Mouse (Mus musculus) C2C12 (cell line): ENCODE measurements at regions not wholly inside any gene's neighbourhood (a gene's known extent, or its start where the extent isn't known, plus 50 kb on each side); places are given as distances from the start of the nearest gene placed in this dataset.

Source experiments
- H3K27me3 ChIP-seq: one replicate; pipeline ENCODE4 v1.6.1; 2011; ENCODE audit not compliant: control insufficient read depth, insufficient read depth, insufficient read length
- H3K36me3 ChIP-seq: one replicate; pipeline ENCODE4 v1.6.1; 2011; ENCODE audit not compliant: control insufficient read depth, insufficient read depth
- H3K4me3 ChIP-seq: one replicate; pipeline ENCODE4 v1.5.1; 2011; ENCODE audit warnings: mild to moderate bottlenecking, control low read depth; ENCODE audit not compliant: poor library complexity, insufficient read depth, severe bottlenecking
- H3K79me2 ChIP-seq: one replicate; pipeline ENCODE4 v1.6.1; 2011; ENCODE audit not compliant: control insufficient read depth, insufficient read depth
- H3K79me3 ChIP-seq: one replicate; pipeline ENCODE4 v1.6.1; 2011; ENCODE audit warnings: low read depth, control low read depth
- H3ac ChIP-seq: one replicate; pipeline ENCODE3; 2011; ENCODE audit warnings: low read depth; ENCODE audit not compliant: control insufficient read depth, insufficient read length
- CEBPB ChIP-seq: IDR thresholded peaks from one replicate; pipeline ENCODE4 v1.6.1; 2011; ENCODE audit warnings: low read depth, mild to moderate bottlenecking, control low read depth, moderate library complexity
- CTCF ChIP-seq: IDR thresholded peaks from one replicate; pipeline ENCODE4 v1.5.1; 2011; ENCODE audit not compliant: control insufficient read depth, insufficient read depth, insufficient read length
- FOSL1 ChIP-seq: IDR thresholded peaks from one replicate; pipeline ENCODE4 v1.8.0; 2011; ENCODE audit warnings: mild to moderate bottlenecking, low read length; ENCODE audit not compliant: poor library complexity, insufficient read depth, severe bottlenecking
- MAX ChIP-seq: IDR thresholded peaks from one replicate; pipeline ENCODE4 v1.6.1; 2011; ENCODE audit warnings: mild to moderate bottlenecking, control low read depth
- MYOD1 ChIP-seq: IDR thresholded peaks from one replicate; pipeline ENCODE4 v1.6.1; 2011; ENCODE audit warnings: low read depth; ENCODE audit not compliant: control insufficient read depth, insufficient read length
- MYOG ChIP-seq: IDR thresholded peaks from one replicate; pipeline ENCODE4 v1.6.1; 2011; ENCODE audit not compliant: control insufficient read depth, insufficient read length; ENCODE audit errors: extremely low read depth
- USF1 ChIP-seq: IDR thresholded peaks from one replicate; pipeline ENCODE4 v1.6.1; 2011; ENCODE audit warnings: low read depth, mild to moderate bottlenecking, control low read depth, moderate library complexity

DNA sequence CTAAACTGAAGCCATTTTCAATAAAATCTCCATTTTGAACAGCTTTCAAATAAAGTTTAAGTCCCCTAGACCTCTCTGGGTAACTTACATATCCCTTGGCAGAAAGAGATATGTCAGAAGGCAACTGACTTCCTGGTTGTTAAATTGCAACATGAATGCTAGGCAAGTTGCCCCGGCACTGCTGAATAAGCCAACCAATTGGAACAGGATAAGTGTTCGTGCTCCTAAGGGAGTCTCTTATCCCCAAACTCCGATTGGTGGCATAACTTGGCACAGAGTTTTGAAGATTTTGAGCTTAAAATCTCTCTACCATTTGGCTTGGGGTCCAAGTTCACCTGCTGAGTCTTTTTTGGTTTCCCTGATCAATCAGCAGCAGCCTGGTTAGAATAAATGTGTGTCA is 147.4 kb downstream of the Plxna1 start:
- H3K36me3 ChIP-seq: no peaks in the 10 kb centered on the region
- H3K79me3 ChIP-seq: no peaks in the 10 kb centered on the region
- peaks cover 7% of the 10 kb centered on the region for H3K27me3 ChIP-seq
- no peak overlapping the region for H3ac ChIP-seq
- H3K79me2 ChIP-seq: no peaks in the 10 kb centered on the region
- H3K4me3 ChIP-seq: no peak overlapping the region
- TF ChIP-seq MYOG (no peak), FOSL1 (no peak), CTCF (no peak), CEBPB (no peak), MAX (no peak), USF1 (no peak), MYOD1 (no peak)

DNA sequence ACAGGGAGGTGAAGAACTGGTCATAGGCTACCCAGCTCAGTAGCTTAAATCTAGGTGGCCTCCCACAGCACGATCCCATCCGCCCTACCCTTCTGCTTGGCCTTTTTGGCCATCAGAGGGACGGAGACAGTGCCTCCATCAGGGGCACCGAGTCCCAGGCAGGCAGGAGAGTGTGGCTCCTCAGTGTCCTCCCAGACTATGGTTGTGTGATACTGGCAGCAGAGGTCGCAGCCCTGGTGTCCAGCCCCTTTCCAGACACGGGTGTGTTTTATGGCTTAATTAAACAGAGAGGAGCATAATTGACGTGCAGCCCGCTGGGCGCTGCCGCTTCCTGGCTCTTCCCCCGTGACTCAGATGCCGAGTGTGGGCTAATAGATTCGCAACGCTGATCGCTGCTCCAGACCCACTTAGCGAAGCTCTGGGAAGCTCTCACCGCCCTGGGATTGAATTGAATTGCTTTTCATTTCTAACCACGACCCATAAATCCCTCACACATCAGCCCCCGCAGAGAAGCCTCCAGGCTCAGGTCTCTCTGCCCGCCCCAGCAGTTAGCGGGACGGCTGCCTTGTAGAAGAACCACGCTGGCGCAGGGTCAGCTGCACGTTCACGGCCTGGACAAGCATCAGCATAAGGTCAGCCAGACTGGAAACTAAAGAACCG is 126.9 kb downstream of the Plxna1 start:
- Histone ChIP-seq H3K36me3 (no peaks in the 10 kb centered on the region), H3K27me3 (no peaks in the 10 kb centered on the region), H3K79me2 (no peaks in the 10 kb centered on the region), H3K4me3 (no peak overlapping the region), H3ac (peak overlapping the region; percentile 5), H3K79me3 (no peaks in the 10 kb centered on the region)
- TF ChIP-seq MYOD1 (no peak), CEBPB (no peak), USF1 (no peak), MYOG (no peak), CTCF (no peak), MAX (no peak), FOSL1 (no peak)

GRCm38 (mm10) chr6:89236226-89236625 is 126.2 kb downstream of the Plxna1 start:
- H3ac ChIP-seq: no peak overlapping the region
- H3K4me3 ChIP-seq: no peak overlapping the region
- no peaks in the 10 kb centered on the region for H3K79me3 ChIP-seq
- H3K36me3 ChIP-seq: no peaks in the 10 kb centered on the region
- H3K79me2 ChIP-seq: no peaks in the 10 kb centered on the region
- H3K27me3 ChIP-seq: no peaks in the 10 kb centered on the region
- no peak for TF ChIP-seq MAX
- TF ChIP-seq MYOG: no peak
- no peak for TF ChIP-seq MYOD1
- no peak for TF ChIP-seq FOSL1
- TF ChIP-seq CEBPB: no peak
- no peak for TF ChIP-seq USF1
- no peak for TF ChIP-seq CTCF

GRCm38 (mm10) chr6:89236892-89237646 is 125.4 kb downstream of the Plxna1 start:
- H3ac ChIP-seq: no peak overlapping the region
- no peaks in the 10 kb centered on the region for H3K79me3 ChIP-seq
- no peaks in the 10 kb centered on the region for H3K27me3 ChIP-seq
- H3K4me3 ChIP-seq: no peak overlapping the region
- TF ChIP-seq FOSL1 (no peak), MYOD1 (peak; percentile 1)
- H3K79me2 ChIP-seq: no peaks in the 10 kb centered on the region
- H3K36me3 ChIP-seq: no peaks in the 10 kb centered on the region

- Histone ChIP-seq H3K36me3 (no peaks in the 10 kb centered on the region), H3K79me2 (no peaks in the 10 kb centered on the region), H3ac (no peak overlapping the region), H3K27me3 (peaks cover 10% of the 10 kb centered on the region), H3K79me3 (no peaks in the 10 kb centered on the region), H3K4me3 (no peak overlapping the region)
- no peak for TF ChIP-seq MAX
- no peak for TF ChIP-seq MYOG
- no peak for TF ChIP-seq MYOD1
- TF ChIP-seq CTCF: no peak
- no peak for TF ChIP-seq CEBPB
- no peak for TF ChIP-seq USF1
- TF ChIP-seq FOSL1: no peak
Observed at GRCm38 (mm10) chr6:89238871-89239270, 123.5 kb downstream of the Plxna1 start.
